Mouse (Mus musculus): ENCODE results near the gene Kifc1.

DNA sequence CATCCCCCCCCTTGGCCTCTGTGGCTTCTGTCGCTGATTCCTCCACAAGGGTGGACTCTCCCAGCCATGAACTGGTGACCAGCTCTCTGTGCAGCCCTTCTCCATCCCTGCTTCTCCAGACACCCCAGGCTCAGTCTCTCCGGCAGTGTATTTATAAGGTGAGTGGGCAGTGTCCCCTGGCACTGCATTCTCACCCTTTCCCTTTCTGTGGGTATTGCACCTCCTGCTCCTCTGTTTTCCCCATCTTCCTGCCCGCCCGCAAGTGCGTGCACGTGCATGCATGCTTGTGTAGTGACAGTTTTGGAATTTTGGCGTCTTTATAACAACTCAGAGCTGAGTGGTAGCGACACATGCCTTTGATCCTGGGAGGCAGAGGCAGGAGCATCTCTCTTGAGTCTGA lies 23.4 kb upstream of the Kifc1 start:
- TF ChIP-seq CTCF (conservative IDR thresholded peaks at IDR 0.05 in 1 of 2, IDR thresholded peaks at IDR 0.05 in 1 of 2; ENCODE audit: low read depth in 2 of 2, low read length in 2 of 2), result no peak
- no peak for TF ChIP-seq NRF1 (IDR thresholded peaks at IDR 0.05; ENCODE audit: low read depth, low read length)
- no peak for TF ChIP-seq E2F4 (IDR thresholded peaks at IDR 0.05; ENCODE audit: insufficient replicate concordance, low read depth, low read length)
- no peak for TF ChIP-seq POLR2A (IDR thresholded peaks at IDR 0.05; ENCODE audit: low read depth, low read length)
- no peak for TF ChIP-seq EP300 (IDR thresholded peaks at IDR 0.05; ENCODE audit: low read length)
- no peak for TF ChIP-seq ZNF384 (IDR thresholded peaks at IDR 0.05; ENCODE audit: low read depth, low read length)
- no peak for TF ChIP-seq POLR2AphosphoS2 (IDR thresholded peaks at IDR 0.05; ENCODE audit: low read depth, low read length)
- TF ChIP-seq CHD1 (IDR thresholded peaks at IDR 0.05; ENCODE audit: low read depth, low read length), result no peak
- TF ChIP-seq ZC3H11A (IDR thresholded peaks at IDR 0.05; ENCODE audit: low read depth, low read length), result no peak
